Mouse (Mus musculus): ENCODE measurements around the gene Pikfyve. TPM values are rescaled to one million over a fixed set of nuclear protein-coding genes. Genes with fewer than 3 reads are reported as not detected.
A peak's percentile ranks its signal among the peaks of the same experiment; 100 is the strongest.

Pikfyve gene
- total RNA-seq (2012; rRNA removed): 29.1 and 30.4 TPM in 2 replicates

- peak; percentile 98 for DNase-seq (ENCODE audit: low read depth, low spot score)
- peak; percentile 66; the same call in 1 of the 2 replicates for TF ChIP-seq CHD2 (IDR thresholded peaks at IDR 0.05; ENCODE audit: low read depth, low read length)
- peak; percentile 81; the same call in 1 of the 2 replicates for TF ChIP-seq MAFK (IDR thresholded peaks at IDR 0.05; ENCODE audit: insufficient read depth, low read depth, low read length)
- TF ChIP-seq ZNF384 (IDR thresholded peaks at IDR 0.05; ENCODE audit: low read depth, low read length): no peak
- TF ChIP-seq ZC3H11A (IDR thresholded peaks at IDR 0.05; ENCODE audit: borderline replicate concordance, low read depth, low read length): no peak
- peak; percentile 66; the same call in 1 of the 2 replicates for TF ChIP-seq HCFC1 (IDR thresholded peaks at IDR 0.05; ENCODE audit: borderline replicate concordance, insufficient read depth, low read length)
- peak within 1 kb of the TSS; percentile 57; the same call in 1 of the 2 replicates for H3K27ac ChIP-seq (ENCODE audit: insufficient read depth, low read depth, low read length, poor library complexity, severe bottlenecking)
- H3K9ac ChIP-seq (ENCODE audit: insufficient read depth, low read depth, low read length, poor library complexity, severe bottlenecking): peak within 1 kb of the TSS; percentile 95
- in situ Hi-C loops (cut with MboI; ENCODE audit: low sequenced_read_pairs in 2 of 2, unreplicated experiment in 2 of 2): no loop called here
- H3K4me3 ChIP-seq (ENCODE audit: insufficient read depth in 1 of 2, low read depth in 1 of 2, low read length in 2 of 2, poor library complexity in 1 of 2, severe bottlenecking in 1 of 2): peak within 1 kb of the TSS; percentile 84 to 89
- H3K4me1 ChIP-seq (ENCODE audit: control insufficient read depth in 2 of 2, insufficient read depth in 2 of 2, low read length in 2 of 2, poor library complexity in 1 of 2): peaks cover 4 to 6% of the 10 kb centered on the region in 2 experiments; a peak in 2 of 4 replicates
- H3K36me3 ChIP-seq (ENCODE audit: control insufficient read depth, insufficient read depth, low read length, poor library complexity, severe bottlenecking): no peaks in the 10 kb centered on the region
- H3K9me3 ChIP-seq (ENCODE audit: control insufficient read depth, insufficient read depth, low read depth, low read length): no peaks in the 10 kb centered on the region
Observed at GRCm38 (mm10) chr1:65186287-65187073, at the start of gene Pikfyve, which contains the start of gene Idh1. Gene Pikfyve, plus strand, starts transcription at chr1:65186683. Gene Idh1, minus strand, starts transcription at chr1:65186500.

GRCm38 (mm10) chr1:65137560-65137959 lies 48.9 kb upstream of the Pikfyve start:
- TF ChIP-seq CHD2 (IDR thresholded peaks at IDR 0.05; ENCODE audit: low read depth, low read length) (no peak), ZNF384 (IDR thresholded peaks at IDR 0.05; ENCODE audit: low read depth, low read length) (no peak), HCFC1 (IDR thresholded peaks at IDR 0.05; ENCODE audit: borderline replicate concordance, insufficient read depth, low read length) (no peak), ZC3H11A (IDR thresholded peaks at IDR 0.05; ENCODE audit: borderline replicate concordance, low read depth, low read length) (no peak), MAFK (IDR thresholded peaks at IDR 0.05; ENCODE audit: insufficient read depth, low read depth, low read length) (no peak)
- H3K27ac ChIP-seq (ENCODE audit: insufficient read depth, low read depth, low read length, poor library complexity, severe bottlenecking): no peak overlapping the region
- H3K4me1 ChIP-seq (ENCODE audit: control insufficient read depth in 2 of 2, insufficient read depth in 2 of 2, low read length in 2 of 2, poor library complexity in 1 of 2): no peaks in the 10 kb centered on the region
- no peaks in the 10 kb centered on the region for H3K9me3 ChIP-seq (ENCODE audit: control insufficient read depth, insufficient read depth, low read depth, low read length)
- no peak overlapping the region for H3K9ac ChIP-seq (ENCODE audit: insufficient read depth, low read depth, low read length, poor library complexity, severe bottlenecking)
- in situ Hi-C loops (cut with MboI; ENCODE audit: low sequenced_read_pairs in 2 of 2, unreplicated experiment in 2 of 2): no loop called here
- DNase-seq (ENCODE audit: low read depth, low spot score): no peak
- H3K4me3 ChIP-seq (ENCODE audit: insufficient read depth in 1 of 2, low read depth in 1 of 2, low read length in 2 of 2, poor library complexity in 1 of 2, severe bottlenecking in 1 of 2): no peak overlapping the region
- no peaks in the 10 kb centered on the region for H3K36me3 ChIP-seq (ENCODE audit: control insufficient read depth, insufficient read depth, low read length, poor library complexity, severe bottlenecking)

- DNase-seq (ENCODE audit: low read depth, low spot score): no peak
- TF ChIP-seq HCFC1 (IDR thresholded peaks at IDR 0.05; ENCODE audit: borderline replicate concordance, insufficient read depth, low read length) (no peak), ZNF384 (IDR thresholded peaks at IDR 0.05; ENCODE audit: low read depth, low read length) (no peak), MAFK (IDR thresholded peaks at IDR 0.05; ENCODE audit: insufficient read depth, low read depth, low read length) (no peak), ZC3H11A (IDR thresholded peaks at IDR 0.05; ENCODE audit: borderline replicate concordance, low read depth, low read length) (no peak), CHD2 (IDR thresholded peaks at IDR 0.05; ENCODE audit: low read depth, low read length) (no peak)
- in situ Hi-C loops (cut with MboI; ENCODE audit: low sequenced_read_pairs in 2 of 2, unreplicated experiment in 2 of 2): no loop called here
Observed at GRCm38 (mm10) chr1:65144783-65145182, 41.7 kb upstream of the Pikfyve start.

GRCm38 (mm10) chr1:65146601-65147000 lies 39.9 kb upstream of the Pikfyve start:
- in situ Hi-C loops (cut with MboI; ENCODE audit: low sequenced_read_pairs in 2 of 2, unreplicated experiment in 2 of 2): no loop called here
- Histone ChIP-seq H3K27ac (ENCODE audit: insufficient read depth, low read depth, low read length, poor library complexity, severe bottlenecking) (no peak overlapping the region), H3K4me1 (ENCODE audit: control insufficient read depth in 2 of 2, insufficient read depth in 2 of 2, low read length in 2 of 2, poor library complexity in 1 of 2) (no peaks in the 10 kb centered on the region)

More at GRCm38 (mm10) chr1:65144783-65145182, 41.7 kb upstream of the Pikfyve start:
- H3K4me1 ChIP-seq (ENCODE audit: control insufficient read depth in 2 of 2, insufficient read depth in 2 of 2, low read length in 2 of 2, poor library complexity in 1 of 2): no peaks in the 10 kb centered on the region
- no peak overlapping the region for H3K9ac ChIP-seq (ENCODE audit: insufficient read depth, low read depth, low read length, poor library complexity, severe bottlenecking)
- H3K9me3 ChIP-seq (ENCODE audit: control insufficient read depth, insufficient read depth, low read depth, low read length): no peaks in the 10 kb centered on the region
- H3K4me3 ChIP-seq (ENCODE audit: insufficient read depth in 1 of 2, low read depth in 1 of 2, low read length in 2 of 2, poor library complexity in 1 of 2, severe bottlenecking in 1 of 2): no peak overlapping the region
- H3K27ac ChIP-seq (ENCODE audit: insufficient read depth, low read depth, low read length, poor library complexity, severe bottlenecking): no peak overlapping the region
- H3K36me3 ChIP-seq (ENCODE audit: control insufficient read depth, insufficient read depth, low read length, poor library complexity, severe bottlenecking): no peaks in the 10 kb centered on the region

More at GRCm38 (mm10) chr1:65146601-65147000, 39.9 kb upstream of the Pikfyve start:
- TF ChIP-seq ZNF384 (IDR thresholded peaks at IDR 0.05; ENCODE audit: low read depth, low read length) (no peak), ZC3H11A (IDR thresholded peaks at IDR 0.05; ENCODE audit: borderline replicate concordance, low read depth, low read length) (no peak), HCFC1 (IDR thresholded peaks at IDR 0.05; ENCODE audit: borderline replicate concordance, insufficient read depth, low read length) (no peak), CHD2 (IDR thresholded peaks at IDR 0.05; ENCODE audit: low read depth, low read length) (no peak), MAFK (IDR thresholded peaks at IDR 0.05; ENCODE audit: insufficient read depth, low read depth, low read length) (no peak)
- no peak overlapping the region for H3K9ac ChIP-seq (ENCODE audit: insufficient read depth, low read depth, low read length, poor library complexity, severe bottlenecking)
- no peak overlapping the region for H3K4me3 ChIP-seq (ENCODE audit: insufficient read depth in 1 of 2, low read depth in 1 of 2, low read length in 2 of 2, poor library complexity in 1 of 2, severe bottlenecking in 1 of 2)
- no peaks in the 10 kb centered on the region for H3K9me3 ChIP-seq (ENCODE audit: control insufficient read depth, insufficient read depth, low read depth, low read length)
- no peaks in the 10 kb centered on the region for H3K36me3 ChIP-seq (ENCODE audit: control insufficient read depth, insufficient read depth, low read length, poor library complexity, severe bottlenecking)
- no peak for DNase-seq (ENCODE audit: low read depth, low spot score)

Data from ES-E14 (cell line).